Mouse (Mus musculus) forebrain, postnatal 0 days (tissue): Measurements from ENCODE around the gene Nexn. TPM values are rescaled to one million over a fixed set of nuclear protein-coding genes. Genes with fewer than 3 reads are reported as not detected.
A peak's percentile ranks its signal among the peaks of the same experiment; 100 is the strongest.
"Not testable (repeated sequence)": the region's sequence is repeated elsewhere in the genome, so short reads cannot be mapped to it uniquely, and the experiment has no call there.

ENCODE experiments used
- ATAC-seq: fragments of 200-750 bp; cut with Nextera tagmentation; 2 replicates; pipeline ENCODE4 v1.8.0; 2017; ENCODE audit warnings: mild to moderate bottlenecking, moderate library complexity
- DNase-seq: peaks from one replicate; pipeline ENCODE4 v3.0.0-alpha.2; 2015
- H3K27ac ChIP-seq: fragments of 300-500 bp; sonication (generic); 2 replicates; pipeline ENCODE4 v1.5.1; 2014; ENCODE audit warnings: low read depth, mild to moderate bottlenecking, antibody characterized with exemption, low read length, moderate library complexity, mixed read lengths
- H3K27me3 ChIP-seq: fragments of 300-500 bp; sonication (generic); 2 replicates; pipeline ENCODE4 v1.6.1; 2014; ENCODE audit warnings: mild to moderate bottlenecking, low read length, mixed read lengths; ENCODE audit not compliant: insufficient read depth
- H3K36me3 ChIP-seq: fragments of 300-500 bp; sonication (generic); 2 replicates; pipeline ENCODE4 v1.6.1; 2014; ENCODE audit warnings: mild to moderate bottlenecking, moderate library complexity; ENCODE audit not compliant: insufficient read depth
- H3K4me1 ChIP-seq: fragments of 300-500 bp; sonication (generic); 2 replicates; pipeline ENCODE4 v1.6.1; 2014; ENCODE audit warnings: antibody characterized with exemption; ENCODE audit not compliant: insufficient read depth
- H3K4me2 ChIP-seq: fragments of 300-500 bp; sonication (generic); 2 replicates; pipeline ENCODE4 v1.6.1; 2014; ENCODE audit warnings: low read depth, mild to moderate bottlenecking, moderate library complexity
- H3K4me3 ChIP-seq: fragments of 300-500 bp; sonication (generic); 2 replicates; pipeline ENCODE4 v1.5.1; 2014; ENCODE audit warnings: low read depth, low read length, mixed read lengths
- H3K9ac ChIP-seq: fragments of 300-500 bp; sonication (generic); 2 replicates; pipeline ENCODE4 v1.6.1; 2014; ENCODE audit warnings: mild to moderate bottlenecking
- H3K9me3 ChIP-seq: fragments of 300-500 bp; sonication (generic); 2 replicates; pipeline ENCODE4 v1.6.1; 2016; ENCODE audit warnings: low read length
- CTCF ChIP-seq: sonication (generic); IDR thresholded peaks from 2 replicates; pipeline ENCODE4 v1.5.1; 2016; ENCODE audit warnings: antibody characterized with exemption, control low read depth, low read depth
- WGBS: fragments of 180-500 bp; shearing (Covaris S2); extraction: QIAGEN DNeasy Blood & Tissue Kit; methylation state at CpG from one replicate; pipeline ENCODE4 v1.1.7; 2014; 5-methylcytosine and 5-hydroxymethylcytosine counted together
- polyA plus RNA-seq: library from polyadenylated mRNA; unstranded; fragments of >200 nt; fragmentation: Nextera tagmentation; extraction: Ambion mirVana; gene quantifications from 2 replicates; pipeline ENCODE4 v1.2.1, GENCODE M21; 2015
- total RNA-seq: library from RNA; depleted of rRNA; stranded (reverse); fragments of >200 nt; gene quantifications from 2 replicates; pipeline ENCODE4 v1.2.3, GENCODE M21; 2014

Nexn gene
- total and polyA plus RNA-seq, 2 experiments from 2014 or later, result 0.38 to 4.2 TPM

DNA sequence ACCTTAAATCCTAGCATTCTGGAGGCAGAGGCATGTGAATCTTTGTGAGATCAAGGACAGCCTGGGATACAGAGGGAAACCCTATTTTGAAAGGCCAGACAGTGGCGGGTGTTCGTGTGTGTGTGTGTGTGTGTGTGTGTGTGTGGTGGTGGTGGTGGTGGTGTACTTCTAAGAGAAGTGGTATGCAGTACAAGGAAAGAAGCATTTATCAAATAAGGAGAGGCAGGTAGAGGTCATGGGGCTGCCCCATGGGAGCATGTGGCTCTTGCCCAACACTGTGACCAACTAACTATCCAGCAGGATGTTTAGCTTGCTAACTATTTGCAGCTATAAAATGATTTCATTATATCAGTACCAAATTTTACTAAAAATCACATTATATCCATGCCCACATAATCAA, 64.5 kb downstream of the Nexn start:
- no peak overlapping the region for H3K4me2 ChIP-seq
- H3K4me1 ChIP-seq, result no peaks in the 10 kb centered on the region
- no peaks in the 10 kb centered on the region for H3K27me3 ChIP-seq
- H3K27ac ChIP-seq, result no peak overlapping the region
- WGBS, result 81% methylated on average over 2 of the region's 2 CpGs
- H3K36me3 ChIP-seq, result no peaks in the 10 kb centered on the region
- H3K4me3 ChIP-seq, result no peak overlapping the region
- no peak for TF ChIP-seq CTCF
- ATAC-seq, result no peak
- H3K9ac ChIP-seq, result no peak overlapping the region
- no peaks in the 10 kb centered on the region for H3K9me3 ChIP-seq
- no peak for DNase-seq

- DNase-seq, result no peak
- ATAC-seq, result no peak
- TF ChIP-seq CTCF, result no peak
Measured at GRCm38 (mm10) chr3:152201181-152201580, 65.0 kb downstream of the Nexn start.

DNA sequence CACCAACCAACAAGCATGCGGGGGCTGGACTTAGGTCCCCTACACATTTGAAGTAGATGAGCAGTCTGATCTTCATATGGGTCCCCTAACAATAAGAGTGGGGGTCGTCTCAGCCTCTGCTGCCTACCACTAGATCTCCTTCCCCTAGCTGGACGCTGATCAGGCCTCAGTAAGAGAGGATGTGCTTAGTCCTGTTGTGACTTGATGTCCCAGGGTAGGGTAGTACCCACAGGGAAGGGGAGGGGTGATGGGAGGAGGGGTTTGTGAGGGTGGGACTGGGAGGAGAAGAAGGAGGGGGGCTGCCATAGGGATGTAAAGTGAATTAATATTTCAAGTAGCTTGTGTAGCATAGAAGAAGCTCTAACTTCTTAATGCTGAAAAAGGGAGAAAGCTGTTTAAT, 67.0 kb downstream of the Nexn start:
- DNase-seq, result no peak
- no peak for ATAC-seq
- 65% methylated on average over 3 of the region's 3 CpGs for WGBS
- H3K4me3 ChIP-seq, result no peak overlapping the region
- H3K27me3 ChIP-seq, result no peaks in the 10 kb centered on the region
- no peaks in the 10 kb centered on the region for H3K36me3 ChIP-seq
- no peak overlapping the region for H3K4me2 ChIP-seq
- no peaks in the 10 kb centered on the region for H3K9me3 ChIP-seq
- H3K27ac ChIP-seq, result no peak overlapping the region
- TF ChIP-seq CTCF, result no peak
- H3K9ac ChIP-seq, result no peak overlapping the region
- H3K4me1 ChIP-seq, result no peaks in the 10 kb centered on the region

More at GRCm38 (mm10) chr3:152201181-152201580, 65.0 kb downstream of the Nexn start:
- Histone ChIP-seq H3K4me3 (no peak overlapping the region), H3K9ac (no peak overlapping the region), H3K4me2 (no peak overlapping the region), H3K9me3 (no peaks in the 10 kb centered on the region), H3K27ac (no peak overlapping the region), H3K36me3 (no peaks in the 10 kb centered on the region), H3K4me1 (no peaks in the 10 kb centered on the region), H3K27me3 (no peaks in the 10 kb centered on the region)
- 93% methylated on average over 3 of the region's 3 CpGs for WGBS

DNA sequence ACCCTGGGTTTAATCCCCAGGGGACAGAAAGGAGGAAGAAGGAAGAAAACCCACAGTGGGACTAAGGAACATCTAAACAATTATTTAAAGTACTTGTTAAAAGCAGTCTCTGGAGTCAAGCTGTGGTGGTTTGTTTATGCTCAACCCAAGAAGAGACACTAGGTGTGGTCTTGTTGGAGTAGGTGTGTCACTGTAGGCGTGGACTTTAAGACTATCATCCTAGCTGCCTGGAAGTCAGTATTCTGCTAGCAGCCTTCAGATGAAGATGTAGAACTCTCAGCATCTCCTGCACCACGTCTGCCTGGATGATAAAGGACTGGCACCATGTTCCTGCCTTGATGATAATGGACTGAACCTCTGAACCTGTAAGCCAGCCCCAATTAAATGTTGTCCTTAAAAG, 68.9 kb downstream of the Nexn start:
- not testable (repeated sequence) for H3K36me3 ChIP-seq, DNase-seq, H3K4me1 ChIP-seq, H3K27me3 ChIP-seq, ATAC-seq, H3K9ac ChIP-seq, H3K9me3 ChIP-seq, H3K4me2 ChIP-seq, H3K27ac ChIP-seq, H3K4me3 ChIP-seq
- WGBS, result 43% methylated on average over 2 of the region's 2 CpGs

- H3K27ac ChIP-seq, result peak overlapping the region; percentile 60
- DNase-seq (peak; percentile 92), ATAC-seq (peak; percentile 100)
- peak; percentile 43; the same call in 1 of the 2 replicates for TF ChIP-seq CTCF
- WGBS, result 1% methylated on average over 17 of the region's 17 CpGs
- H3K4me2 ChIP-seq, result peak overlapping the region; percentile 53
- peak overlapping the region; percentile 48 for H3K4me3 ChIP-seq
- no peaks in the 10 kb centered on the region for H3K9me3 ChIP-seq
- peaks cover 14% of the 10 kb centered on the region; the same call in 1 of the 2 replicates for H3K4me1 ChIP-seq
- H3K27me3 ChIP-seq, result no peaks in the 10 kb centered on the region
- H3K36me3 ChIP-seq, result no peaks in the 10 kb centered on the region
- H3K9ac ChIP-seq, result peak overlapping the region; percentile 42
Measured at GRCm38 (mm10) chr3:152193635-152194097, 72.5 kb downstream of the Nexn start.

DNA sequence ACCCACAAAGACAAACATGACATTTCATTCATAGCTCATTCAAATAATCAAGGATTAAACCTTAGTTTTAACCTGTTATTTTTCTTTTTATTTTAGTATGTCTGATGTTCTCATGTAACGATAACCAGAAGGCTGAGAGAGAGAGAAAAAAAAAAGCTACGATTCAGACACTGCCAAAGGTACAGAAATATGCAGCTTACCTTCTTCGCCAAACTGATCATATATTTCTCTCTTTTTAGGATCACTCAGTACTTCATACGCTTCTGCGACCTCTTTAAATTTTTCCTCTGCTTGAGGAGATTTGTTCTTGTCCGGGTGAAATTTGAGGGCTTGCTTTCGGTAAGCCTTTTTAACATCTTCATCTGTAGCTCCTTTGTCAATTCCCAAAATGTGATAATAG, 73.0 kb downstream of the Nexn start:
- DNase-seq (no peak), ATAC-seq (no peak)
- no peaks in the 10 kb centered on the region for H3K9me3 ChIP-seq
- no peak for TF ChIP-seq CTCF
- H3K36me3 ChIP-seq, result no peaks in the 10 kb centered on the region
- H3K4me3 ChIP-seq, result peak overlapping the region; percentile 48
- peak overlapping the region; percentile 53 for H3K4me2 ChIP-seq
- 2% methylated on average over 7 of the region's 7 CpGs for WGBS
- peak overlapping the region; percentile 60 for H3K27ac ChIP-seq
- peak overlapping the region; percentile 42 for H3K9ac ChIP-seq
- H3K4me1 ChIP-seq, result peaks cover 14% of the 10 kb centered on the region; the same call in 1 of the 2 replicates
- no peaks in the 10 kb centered on the region for H3K27me3 ChIP-seq

GRCm38 (mm10) chr3:152192238-152192931, 73.8 kb downstream of the Nexn start:
- Histone ChIP-seq H3K9me3 (no peaks in the 10 kb centered on the region), H3K4me3 (peak overlapping the region; percentile 48), H3K36me3 (no peaks in the 10 kb centered on the region), H3K4me2 (peak overlapping the region; percentile 59), H3K27ac (no peak overlapping the region), H3K27me3 (no peaks in the 10 kb centered on the region), H3K4me1 (peaks cover 14% of the 10 kb centered on the region; the same call in 1 of the 2 replicates), H3K9ac (peak overlapping the region; percentile 40; the same call in 1 of the 2 replicates)
- DNase-seq, result peak; percentile 26
- no peak for TF ChIP-seq CTCF
- 15% methylated on average over 9 of the region's 11 CpGs for WGBS
- no peak for ATAC-seq
